Mouse (Mus musculus) frontal cortex, postnatal 10 days (tissue): ENCODE measurements around the gene Rps3a1.
"Not testable (repeated sequence)": the region's sequence is repeated elsewhere in the genome, so short reads cannot be mapped to it uniquely, and the experiment has no call there.

Experiments used
- DNase-seq, 2 experiments: peaks; one replicate each; pipeline ENCODE4 v3.0.0; 2022; ENCODE audit warnings: low spot score in 2 of 2, mixed read lengths in 1 of 2

Rps3a1 gene

DNA sequence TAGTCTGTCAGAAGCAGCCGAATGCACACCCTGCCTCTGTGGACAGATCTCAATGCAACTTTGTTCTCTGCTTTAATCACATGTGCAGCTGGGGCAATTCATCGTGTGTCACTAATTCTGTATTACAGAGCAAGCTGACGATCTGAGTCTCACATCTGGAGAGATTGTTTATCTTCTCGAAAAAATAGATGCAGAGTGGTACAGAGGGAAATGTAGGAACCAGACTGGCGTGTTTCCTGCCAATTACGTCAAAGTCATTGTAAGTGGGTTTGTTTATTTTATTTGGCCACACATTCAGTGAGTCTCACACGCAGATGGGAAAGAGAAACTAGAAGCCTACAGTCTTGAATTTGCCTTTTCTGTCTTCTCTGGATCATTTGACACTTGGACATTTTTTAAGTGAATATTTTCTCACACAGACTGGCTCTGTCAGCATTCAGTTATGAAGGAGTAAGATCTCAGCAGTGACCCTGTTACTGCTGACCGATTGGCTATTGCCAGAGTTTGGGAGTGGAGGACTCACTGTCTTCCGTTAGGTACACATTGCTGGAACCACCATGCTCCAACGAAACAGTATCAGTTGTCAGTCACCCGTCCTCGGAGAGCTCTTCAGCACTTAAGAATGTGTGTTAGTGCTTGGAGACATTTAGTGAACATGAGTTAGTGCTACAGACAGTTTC lies 27.7 kb downstream of the Rps3a1 start:
- DNase-seq, result no peak

GRCm38 (mm10) chr3:86112766-86113165 lies 29.7 kb downstream of the Rps3a1 start:
- DNase-seq, result no peak

GRCm38 (mm10) chr3:86110077-86110476 lies 32.4 kb downstream of the Rps3a1 start:
- DNase-seq, result no peak

DNA sequence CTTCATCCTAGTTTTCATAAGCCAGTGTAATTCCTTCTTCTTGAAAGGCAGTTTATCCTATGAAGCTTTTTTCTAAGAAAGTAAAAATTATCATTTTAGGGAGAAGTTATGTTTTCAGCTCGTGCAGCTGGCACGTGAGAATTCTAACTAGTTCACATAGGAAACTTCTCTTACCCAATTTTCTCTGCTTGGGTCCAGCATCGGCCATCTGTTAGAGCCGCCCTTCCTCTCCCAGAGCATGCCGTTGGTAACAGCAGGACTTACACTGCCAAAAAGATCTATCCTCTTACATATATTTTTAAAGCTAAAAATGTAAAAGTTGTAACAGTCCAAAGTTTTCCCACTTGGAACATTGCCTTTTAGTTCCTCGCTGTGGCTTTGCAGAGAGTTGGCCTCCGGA lies 33.4 kb downstream of the Rps3a1 start:
- no peak for DNase-seq

DNA sequence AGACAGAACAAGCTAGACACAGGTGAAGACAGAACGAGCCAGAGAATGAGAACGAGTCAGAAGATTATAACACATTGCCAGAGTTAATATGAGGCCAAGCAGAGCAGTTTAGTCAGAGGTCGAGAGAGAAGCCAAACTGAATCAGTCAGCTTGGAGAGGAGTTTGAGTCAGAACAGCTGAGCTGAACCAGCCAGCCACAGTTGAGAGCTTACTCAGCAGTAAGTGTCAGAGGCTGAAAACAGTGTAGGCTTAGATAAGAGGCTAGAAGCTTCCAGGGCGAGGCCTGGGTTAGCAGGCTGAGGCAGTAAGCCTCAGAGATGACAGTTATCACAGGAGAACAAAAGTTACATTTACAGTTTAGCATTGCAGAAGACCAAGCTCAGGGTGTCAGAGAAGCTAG lies 33.9 kb downstream of the Rps3a1 start:
- DNase-seq, result no peak

- DNase-seq, result no peak
Observed at GRCm38 (mm10) chr3:86107637-86108539, 34.6 kb downstream of the Rps3a1 start.

DNA sequence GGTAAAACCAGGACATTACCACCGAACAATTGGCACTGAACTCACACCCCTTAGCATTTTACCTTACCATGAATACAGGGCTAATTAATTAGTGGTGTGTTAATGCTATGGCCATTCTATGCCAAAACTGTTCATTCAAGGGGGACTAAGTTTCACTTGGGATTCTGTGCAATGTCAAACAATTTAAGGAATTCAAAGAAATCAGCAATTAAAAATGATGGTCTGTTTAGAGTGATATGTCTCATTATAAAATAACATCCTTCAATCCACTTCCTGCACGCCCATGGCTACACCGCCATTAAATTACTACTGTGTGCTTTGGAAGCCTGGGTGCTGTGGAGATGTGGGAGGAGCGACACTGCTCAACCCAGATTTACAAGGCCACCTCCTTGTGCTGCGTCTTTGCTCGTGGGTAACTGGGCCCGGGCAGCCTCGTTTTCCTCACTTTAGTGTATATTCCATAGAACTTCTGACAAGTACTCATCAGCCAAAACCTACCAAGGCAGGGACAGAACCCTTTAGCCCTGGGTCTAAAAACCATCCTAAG lies 36.3 kb downstream of the Rps3a1 start:
- DNase-seq, result no peak

DNA sequence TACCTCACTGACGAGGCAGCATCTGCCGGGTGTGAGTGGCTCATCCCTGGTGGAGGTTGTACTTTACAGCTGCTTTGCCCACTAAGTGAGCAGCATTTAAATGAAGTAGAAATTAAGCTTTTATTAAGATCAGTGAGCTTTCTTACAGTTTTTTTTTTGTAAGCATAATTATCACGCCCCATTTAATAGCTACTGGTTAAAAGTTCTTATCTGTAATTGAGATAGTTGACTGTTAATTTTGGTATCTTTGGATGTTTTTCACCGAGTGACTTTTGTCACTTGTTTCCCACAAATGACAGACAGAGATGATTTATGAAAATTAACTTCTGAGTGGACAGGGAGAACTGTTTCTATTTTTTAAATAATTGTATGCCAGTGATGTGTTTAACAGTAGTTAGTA lies 37.6 kb downstream of the Rps3a1 start:
- no peak for DNase-seq

DNA sequence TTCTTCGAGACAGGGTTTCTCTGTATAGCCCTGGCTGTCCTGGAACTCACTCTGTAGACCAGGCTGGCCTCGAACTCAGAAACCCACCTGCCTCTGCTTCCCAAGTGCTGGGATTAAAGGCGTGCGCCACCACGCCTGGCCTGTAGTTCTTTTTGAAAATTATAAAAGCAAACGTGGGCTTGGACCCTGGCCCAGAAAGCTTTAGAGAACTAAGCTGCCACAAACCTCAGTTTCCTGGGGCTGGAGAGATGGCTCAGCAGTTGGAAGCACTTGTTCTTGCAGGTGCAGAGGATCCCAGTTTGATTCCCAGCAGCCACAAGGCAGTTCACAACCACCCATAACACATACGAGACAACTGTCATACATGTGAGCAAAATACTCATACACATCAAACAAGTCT lies 38.1 kb downstream of the Rps3a1 start:
- DNase-seq, result not testable (repeated sequence)

- DNase-seq, result no peak
Observed at GRCm38 (mm10) chr3:86103449-86104291, 38.8 kb downstream of the Rps3a1 start.

GRCm38 (mm10) chr3:86101956-86102355 lies 40.5 kb downstream of the Rps3a1 start:
- DNase-seq, result no peak

DNA sequence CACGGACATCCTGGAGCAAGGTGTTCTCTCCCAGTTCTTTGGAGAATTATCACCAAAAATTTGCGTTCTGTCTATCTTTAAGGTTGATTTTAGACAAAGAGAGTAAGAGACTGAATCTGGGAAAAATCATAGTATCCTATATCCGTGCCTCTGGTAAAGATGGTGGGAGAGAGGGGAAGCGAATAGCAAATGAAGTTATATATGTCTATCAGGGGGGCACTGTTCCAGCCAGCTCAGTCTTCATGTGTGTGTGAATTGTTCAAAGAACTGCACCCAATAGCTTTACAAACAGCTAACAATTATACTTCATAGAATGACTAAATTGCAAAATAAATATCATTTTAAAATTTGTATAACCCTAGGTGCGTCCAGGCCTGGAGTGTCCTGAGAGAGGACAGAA lies 48.6 kb downstream of the Rps3a1 start:
- DNase-seq, result no peak

DNA sequence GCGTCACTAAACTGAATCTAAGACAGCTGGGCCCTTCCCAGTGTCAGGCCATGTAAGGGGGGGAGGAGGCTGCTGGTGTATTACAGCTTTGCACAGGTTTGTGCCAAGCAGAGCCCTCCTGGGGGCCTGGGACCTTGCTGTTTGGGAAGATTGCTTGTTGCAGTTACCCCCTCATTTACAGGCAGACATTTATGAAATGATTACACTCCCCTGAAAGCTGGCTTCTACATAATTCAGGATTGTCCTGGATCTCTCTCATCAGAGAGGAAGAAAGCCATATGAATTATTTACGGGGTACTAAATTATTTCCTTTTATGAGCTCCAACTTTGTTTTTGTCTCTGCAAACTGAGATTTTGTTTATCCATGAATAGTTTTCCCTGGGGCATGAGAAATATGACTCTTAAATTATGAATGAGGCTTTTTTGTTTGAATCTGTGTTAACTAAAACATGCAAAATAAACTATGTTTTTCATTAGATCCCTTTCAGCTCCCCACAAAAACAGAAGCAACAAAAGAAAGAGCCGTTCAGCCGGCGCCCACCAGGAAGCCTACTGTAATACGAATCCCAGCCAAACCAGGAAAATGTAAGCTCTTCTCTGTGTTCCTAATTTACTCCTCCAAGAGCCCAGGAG lies 49.2 kb downstream of the Rps3a1 start:
- no peak for DNase-seq
